Mouse (Mus musculus): Measurements from ENCODE around the gene Tmub2. TPM values are rescaled to one million over a fixed set of nuclear protein-coding genes. Genes with fewer than 3 reads are reported as not detected.
A peak's percentile ranks its signal among the peaks of the same experiment; 100 is the strongest.

Gene Tmub2
- polyA plus RNA-seq, 1 experiment from 2014 or later = 46.7 TPM

- no peak overlapping the region for H3K4me2 ChIP-seq (ENCODE audit: low read depth, severe bottlenecking)
- WGBS = 84% methylated on average over 4 of the region's 4 CpGs
- H3K9me3 ChIP-seq (ENCODE audit: control insufficient read depth, low read length) = no peaks in the 10 kb centered on the region
These were observed 49.3 kb downstream of the Tmub2 start for GRCm38 (mm10) chr11:102334010-102334409.

GRCm38 (mm10) chr11:102334973-102335700 lies 50.4 kb downstream of the Tmub2 start:
- H3K9ac ChIP-seq (ENCODE audit: low read length) = no peak overlapping the region
- no peak overlapping the region for H3K4me2 ChIP-seq (ENCODE audit: low read depth, severe bottlenecking)
- H3K36me3 ChIP-seq (ENCODE audit: control insufficient read depth, insufficient read depth, low read length) = no peaks in the 10 kb centered on the region
- H3K4me1 ChIP-seq (ENCODE audit: control insufficient read depth, insufficient read depth, low read length) = no peaks in the 10 kb centered on the region
- H3K27me3 ChIP-seq (ENCODE audit: control insufficient read depth, insufficient read depth, low read length) = no peaks in the 10 kb centered on the region
- WGBS = 46% methylated on average over 9 of the region's 9 CpGs
- no peaks in the 10 kb centered on the region for H3K9me3 ChIP-seq (ENCODE audit: control insufficient read depth, low read length)
- H3K27ac ChIP-seq (replicated peaks; ENCODE audit: low read depth, low read length) = no peak overlapping the region
- peak; percentile 21 for DNase-seq (ENCODE audit: low spot score)
- H3K4me3 ChIP-seq (ENCODE audit: low read depth, low read length) = no peak overlapping the region
- no peak for ATAC-seq (ENCODE audit: insufficient number of reproducible peaks, low FRiP score, low TSS enrichment, low read depth)

More at GRCm38 (mm10) chr11:102334010-102334409, 49.3 kb downstream of the Tmub2 start:
- Histone ChIP-seq H3K27ac (replicated peaks; ENCODE audit: low read depth, low read length) (no peak overlapping the region), H3K9ac (ENCODE audit: low read length) (no peak overlapping the region), H3K36me3 (ENCODE audit: control insufficient read depth, insufficient read depth, low read length) (no peaks in the 10 kb centered on the region), H3K4me3 (ENCODE audit: low read depth, low read length) (no peak overlapping the region), H3K4me1 (ENCODE audit: control insufficient read depth, insufficient read depth, low read length) (no peaks in the 10 kb centered on the region), H3K27me3 (ENCODE audit: control insufficient read depth, insufficient read depth, low read length) (no peaks in the 10 kb centered on the region)
- ATAC-seq (ENCODE audit: insufficient number of reproducible peaks, low FRiP score, low TSS enrichment, low read depth) = no peak
- no peak for DNase-seq (ENCODE audit: low spot score)

GRCm38 (mm10) chr11:102336191-102336590 lies 51.5 kb downstream of the Tmub2 start:
- Histone ChIP-seq H3K27ac (replicated peaks; ENCODE audit: low read depth, low read length) (no peak overlapping the region), H3K27me3 (ENCODE audit: control insufficient read depth, insufficient read depth, low read length) (no peaks in the 10 kb centered on the region), H3K4me3 (ENCODE audit: low read depth, low read length) (no peak overlapping the region), H3K4me1 (ENCODE audit: control insufficient read depth, insufficient read depth, low read length) (no peaks in the 10 kb centered on the region), H3K9me3 (ENCODE audit: control insufficient read depth, low read length) (no peaks in the 10 kb centered on the region), H3K4me2 (ENCODE audit: low read depth, severe bottlenecking) (no peak overlapping the region), H3K9ac (ENCODE audit: low read length) (no peak overlapping the region), H3K36me3 (ENCODE audit: control insufficient read depth, insufficient read depth, low read length) (no peaks in the 10 kb centered on the region)
- ATAC-seq (ENCODE audit: insufficient number of reproducible peaks, low FRiP score, low TSS enrichment, low read depth) = no peak
- no peak for DNase-seq (ENCODE audit: low spot score)
- WGBS = 83% methylated on average over 1 of the region's 1 CpGs

GRCm38 (mm10) chr11:102337921-102338320 lies 53.2 kb downstream of the Tmub2 start:
- H3K27me3 ChIP-seq (ENCODE audit: control insufficient read depth, insufficient read depth, low read length) = no peaks in the 10 kb centered on the region
- no peak overlapping the region for H3K4me3 ChIP-seq (ENCODE audit: low read depth, low read length)
- no peaks in the 10 kb centered on the region for H3K36me3 ChIP-seq (ENCODE audit: control insufficient read depth, insufficient read depth, low read length)
- DNase-seq (ENCODE audit: low spot score) (no peak), ATAC-seq (ENCODE audit: insufficient number of reproducible peaks, low FRiP score, low TSS enrichment, low read depth) (no peak)
- no peak overlapping the region for H3K27ac ChIP-seq (replicated peaks; ENCODE audit: low read depth, low read length)
- H3K4me1 ChIP-seq (ENCODE audit: control insufficient read depth, insufficient read depth, low read length) = no peaks in the 10 kb centered on the region
- H3K9ac ChIP-seq (ENCODE audit: low read length) = no peak overlapping the region
- 13% methylated on average over 1 of the region's 1 CpGs for WGBS
- H3K4me2 ChIP-seq (ENCODE audit: low read depth, severe bottlenecking) = no peak overlapping the region
- no peaks in the 10 kb centered on the region for H3K9me3 ChIP-seq (ENCODE audit: control insufficient read depth, low read length)

- WGBS = 36% methylated on average over 3 of the region's 3 CpGs
- DNase-seq (ENCODE audit: low spot score) = peak; percentile 20
- no peak overlapping the region for H3K4me2 ChIP-seq (ENCODE audit: low read depth, severe bottlenecking)
- H3K9me3 ChIP-seq (ENCODE audit: control insufficient read depth, low read length) = no peaks in the 10 kb centered on the region
- no peak overlapping the region for H3K27ac ChIP-seq (replicated peaks; ENCODE audit: low read depth, low read length)
- no peak for ATAC-seq (ENCODE audit: insufficient number of reproducible peaks, low FRiP score, low TSS enrichment, low read depth)
- H3K4me1 ChIP-seq (ENCODE audit: control insufficient read depth, insufficient read depth, low read length) = no peaks in the 10 kb centered on the region
- no peaks in the 10 kb centered on the region for H3K36me3 ChIP-seq (ENCODE audit: control insufficient read depth, insufficient read depth, low read length)
- no peaks in the 10 kb centered on the region for H3K27me3 ChIP-seq (ENCODE audit: control insufficient read depth, insufficient read depth, low read length)
- H3K4me3 ChIP-seq (ENCODE audit: low read depth, low read length) = no peak overlapping the region
- H3K9ac ChIP-seq (ENCODE audit: low read length) = no peak overlapping the region
These were observed 53.8 kb downstream of the Tmub2 start for GRCm38 (mm10) chr11:102338561-102338960.

Other genes starting within 250 kb of the Tmub2 start
- 0.35 and 0.47 TPM in 2 replicates for gene Cd300lg, start 243.4 kb upstream of the Tmub2 start, polyA plus RNA-seq (2014; fragmentation: Nextera tagmentation; extraction: Ambion mirVana)
- gene Mpp2, start 196.4 kb upstream of the Tmub2 start, polyA plus RNA-seq (2014; fragmentation: Nextera tagmentation; extraction: Ambion mirVana) = 9.1 and 10.7 TPM in 2 replicates
- gene Ppy, start 183.6 kb upstream of the Tmub2 start, polyA plus RNA-seq (2014; fragmentation: Nextera tagmentation; extraction: Ambion mirVana) = not detected in 2 replicates
- not detected in 2 replicates for gene Pyy, start 177.1 kb upstream of the Tmub2 start, polyA plus RNA-seq (2014; fragmentation: Nextera tagmentation; extraction: Ambion mirVana)
- 0.08 and 0.13 TPM in 2 replicates for gene Nags, start 139.4 kb upstream of the Tmub2 start, polyA plus RNA-seq (2014; fragmentation: Nextera tagmentation; extraction: Ambion mirVana)
- 39.3 and 41.2 TPM in 2 replicates for gene Tmem101, start 128.5 kb upstream of the Tmub2 start, polyA plus RNA-seq (2014; fragmentation: Nextera tagmentation; extraction: Ambion mirVana)
- 74.5 and 88.5 TPM in 2 replicates for gene Lsm12, start 99.6 kb upstream of the Tmub2 start, polyA plus RNA-seq (2014; fragmentation: Nextera tagmentation; extraction: Ambion mirVana)
- 39.8 and 41.9 TPM in 2 replicates for gene G6pc3, start 95.3 kb upstream of the Tmub2 start, polyA plus RNA-seq (2014; fragmentation: Nextera tagmentation; extraction: Ambion mirVana)
- 21.3 and 24.0 TPM in 2 replicates for gene Hdac5, start 54.8 kb upstream of the Tmub2 start, polyA plus RNA-seq (2014; fragmentation: Nextera tagmentation; extraction: Ambion mirVana)
- gene BC030867, start 36.0 kb upstream of the Tmub2 start, polyA plus RNA-seq (2014; fragmentation: Nextera tagmentation; extraction: Ambion mirVana) = 26.9 and 27.8 TPM in 2 replicates
- gene Asb16, start 16.2 kb upstream of the Tmub2 start, polyA plus RNA-seq (2014; fragmentation: Nextera tagmentation; extraction: Ambion mirVana) = 0.13 and 0.33 TPM in 2 replicates
- 20.0 and 22.1 TPM in 2 replicates for gene Atxn7l3, start 11.7 kb downstream of the Tmub2 start, polyA plus RNA-seq (2014; fragmentation: Nextera tagmentation; extraction: Ambion mirVana)
- 87.0 and 91.4 TPM in 2 replicates for gene Ubtf, start 34.8 kb downstream of the Tmub2 start, polyA plus RNA-seq (2014; fragmentation: Nextera tagmentation; extraction: Ambion mirVana)
- 20.4 and 24.6 TPM in 2 replicates for gene Slc4a1, start 81.3 kb downstream of the Tmub2 start, polyA plus RNA-seq (2014; fragmentation: Nextera tagmentation; extraction: Ambion mirVana)
- gene Rundc3a, start 108.5 kb downstream of the Tmub2 start, polyA plus RNA-seq (2014; fragmentation: Nextera tagmentation; extraction: Ambion mirVana) = 0.57 and 1.0 TPM in 2 replicates
- gene Slc25a39, start 123.0 kb downstream of the Tmub2 start, polyA plus RNA-seq (2014; fragmentation: Nextera tagmentation; extraction: Ambion mirVana) = 166 and 180 TPM in 2 replicates
- 58.8 and 60.5 TPM in 2 replicates for gene Grn, start 145.4 kb downstream of the Tmub2 start, polyA plus RNA-seq (2014; fragmentation: Nextera tagmentation; extraction: Ambion mirVana)
- 5.5 and 7.9 TPM in 2 replicates for gene Fam171a2, start 162.8 kb downstream of the Tmub2 start, polyA plus RNA-seq (2014; fragmentation: Nextera tagmentation; extraction: Ambion mirVana)
- gene Itga2b, start 185.2 kb downstream of the Tmub2 start, polyA plus RNA-seq (2014; fragmentation: Nextera tagmentation; extraction: Ambion mirVana) = 3.4 and 4.4 TPM in 2 replicates

Data from limb, embryonic 11.5 days (tissue).